Mouse (Mus musculus) cerebral cortex, adult 2 months (tissue): Measurements from ENCODE around the gene Tmem274.

Experiments
- WGBS: fragments of 180-500 bp; shearing (Covaris S2); methylation state at CpG from one replicate; pipeline ENCODE4 v1.1.7; 2018; 5-methylcytosine and 5-hydroxymethylcytosine counted together

Gene Tmem274

DNA sequence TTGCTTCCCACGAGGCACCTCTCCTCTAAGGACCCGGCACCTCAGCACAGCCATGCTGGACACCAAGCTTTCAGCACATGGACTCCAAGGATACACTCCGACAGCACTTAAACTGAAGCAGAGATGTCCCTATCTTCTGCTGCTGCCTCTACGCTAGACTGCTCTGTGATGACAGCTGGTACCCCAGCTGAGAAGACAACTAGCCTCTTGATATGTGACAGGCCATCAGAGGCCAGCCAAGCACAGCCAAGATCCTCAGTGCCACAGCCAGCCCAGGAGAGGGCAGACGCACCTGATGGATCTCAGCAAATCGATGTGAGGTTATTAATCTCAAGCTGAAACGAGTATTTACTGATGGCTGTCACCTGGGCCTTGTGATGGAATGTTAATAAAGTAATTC is 2.1 kb upstream of the Tmem274 start:
- 71% methylated on average over 7 of the region's 7 CpGs for WGBS

GRCm38 (mm10) chr4:149484566-149484965 is 7.4 kb downstream of the Tmem274 start:
- 27% methylated on average over 3 of the region's 3 CpGs for WGBS

GRCm38 (mm10) chr4:149485053-149485824 is 8.1 kb downstream of the Tmem274 start, which contains the start of the genes Nmnat1 and Lzic:
Gene Nmnat1, minus strand, starts transcription at chr4:149485202.
Gene Lzic, plus strand, starts transcription at chr4:149485229.
- WGBS: under 1% methylated on average over 60 of the region's 60 CpGs

GRCm38 (mm10) chr4:149485825-149486206 is 8.6 kb downstream of the Tmem274 start:
- under 1% methylated on average over 10 of the region's 10 CpGs for WGBS

DNA sequence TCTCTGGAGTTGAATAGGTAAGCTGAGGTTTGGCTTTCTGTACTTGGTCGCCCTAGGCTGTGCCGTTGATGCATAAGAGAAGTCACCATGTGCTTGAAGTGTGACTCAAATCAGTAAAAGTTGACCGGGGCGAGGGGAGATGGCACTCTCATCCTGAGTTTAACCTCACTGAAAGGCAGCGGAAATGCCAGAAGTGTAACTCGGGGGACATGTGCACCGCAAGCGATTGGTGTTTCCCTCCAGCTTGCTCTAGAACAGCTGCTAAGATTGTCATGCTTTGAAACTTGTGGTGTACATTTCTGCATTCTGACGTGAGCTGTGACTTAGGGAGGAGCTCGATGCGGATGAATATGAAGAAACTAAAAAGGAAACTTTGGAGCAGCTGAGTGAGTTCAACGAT is 10.6 kb downstream of the Tmem274 start:
- WGBS: 89% methylated on average over 12 of the region's 12 CpGs

DNA sequence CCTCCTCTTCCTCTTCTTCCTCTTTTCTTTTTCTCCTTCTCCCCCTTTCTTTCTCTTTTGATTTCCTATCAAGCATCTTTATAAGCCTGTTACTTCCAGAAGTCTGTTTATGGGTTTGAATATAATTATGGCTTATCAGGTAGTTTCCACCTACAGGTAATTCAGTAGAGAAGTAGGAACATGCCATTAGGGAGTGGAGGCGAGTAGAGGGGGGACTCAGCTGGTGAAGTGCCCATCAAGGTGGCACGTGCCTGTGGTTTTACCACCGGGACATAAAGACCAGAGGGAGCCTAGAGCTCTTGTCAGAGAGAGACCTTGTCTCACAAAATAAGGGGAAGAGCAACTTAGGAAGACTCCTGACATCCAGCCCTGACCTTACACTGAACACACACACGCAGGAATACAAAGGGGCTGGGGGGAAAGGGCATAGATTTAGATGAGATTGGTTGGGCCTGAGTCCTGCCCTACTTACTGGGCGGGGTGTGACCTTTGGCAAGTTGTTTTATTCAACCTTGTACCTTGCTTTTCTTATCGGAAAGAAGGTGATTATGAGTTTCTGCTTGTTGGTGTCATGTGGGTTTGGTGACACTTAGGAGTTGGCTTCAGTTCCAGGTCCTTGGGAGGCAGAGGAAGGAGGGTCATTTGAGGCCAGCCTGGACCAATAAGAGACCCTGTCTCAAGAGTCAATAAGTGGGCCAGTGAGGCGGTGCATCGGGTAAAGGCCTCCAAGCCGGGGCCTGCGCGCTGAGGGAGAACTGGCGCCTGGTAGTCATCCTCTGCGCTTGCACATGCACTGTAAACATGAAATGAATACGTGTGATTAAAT is 12.4 kb downstream of the Tmem274 start:
- WGBS: 93% methylated on average over 14 of the region's 14 CpGs

DNA sequence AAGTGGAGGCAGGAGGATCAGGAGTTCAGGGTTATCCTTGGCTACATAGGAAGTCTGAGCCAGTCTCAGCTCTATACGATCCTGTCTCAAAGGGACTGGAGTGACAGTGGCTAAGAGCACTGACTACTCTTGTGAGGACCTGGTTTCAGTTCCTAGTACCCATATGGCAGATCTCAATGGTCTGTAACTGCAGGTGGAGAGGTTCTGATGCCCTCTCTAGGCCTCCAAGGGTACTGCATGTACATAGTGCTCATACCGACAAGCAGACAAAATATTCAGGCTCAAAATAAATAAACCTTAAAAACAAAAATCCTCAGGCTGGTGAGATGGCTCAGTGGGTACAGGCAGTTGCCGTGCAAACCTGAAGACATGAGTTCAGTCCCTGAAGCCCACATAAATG is 14.0 kb downstream of the Tmem274 start:
- WGBS: 97% methylated on average over 3 of the region's 3 CpGs

DNA sequence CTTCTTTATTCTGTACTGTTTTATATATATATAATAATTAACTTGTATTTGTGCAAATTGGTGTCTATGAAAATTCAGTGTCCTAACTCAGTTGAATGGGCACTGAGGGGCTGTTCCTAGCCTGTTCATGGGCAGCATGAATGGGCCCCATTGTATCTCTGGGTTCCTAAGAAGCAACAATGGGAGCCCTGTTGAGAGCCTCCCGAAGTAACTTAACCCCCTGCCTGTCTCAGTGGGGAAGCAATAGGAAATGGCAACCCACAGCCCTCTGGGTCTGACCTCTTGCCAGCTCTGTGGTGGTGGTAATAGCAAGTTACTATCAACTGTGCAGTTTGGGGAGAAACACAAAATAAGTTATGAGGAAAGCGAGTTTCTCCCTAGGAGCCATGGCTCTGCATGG is 19.4 kb downstream of the Tmem274 start:
- 36% methylated on average over 2 of the region's 2 CpGs for WGBS

DNA sequence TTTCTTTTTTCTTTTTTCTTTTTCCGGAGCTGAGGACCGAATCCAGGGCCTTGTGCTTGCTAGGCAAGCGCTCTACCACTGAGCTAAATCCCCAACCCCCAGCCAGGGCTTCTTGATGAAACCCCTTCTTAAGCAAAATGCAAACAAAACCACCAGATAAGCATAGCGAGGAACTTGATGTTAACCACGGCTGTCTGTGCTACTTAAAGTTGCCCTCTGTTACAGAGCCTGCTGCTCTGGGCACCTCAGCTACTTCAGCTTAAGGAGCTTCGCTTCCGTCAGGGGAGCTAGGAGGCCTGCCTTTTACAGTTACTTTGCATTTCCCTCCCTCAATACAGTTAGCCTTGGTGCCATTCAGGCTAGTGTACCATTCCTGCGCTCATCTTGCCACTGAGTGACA is 21.7 kb downstream of the Tmem274 start:
- WGBS: 85% methylated on average over 8 of the region's 8 CpGs

- 43% methylated on average over 5 of the region's 5 CpGs for WGBS
Observed at GRCm38 (mm10) chr4:149499790-149500189, 22.6 kb downstream of the Tmem274 start.

DNA sequence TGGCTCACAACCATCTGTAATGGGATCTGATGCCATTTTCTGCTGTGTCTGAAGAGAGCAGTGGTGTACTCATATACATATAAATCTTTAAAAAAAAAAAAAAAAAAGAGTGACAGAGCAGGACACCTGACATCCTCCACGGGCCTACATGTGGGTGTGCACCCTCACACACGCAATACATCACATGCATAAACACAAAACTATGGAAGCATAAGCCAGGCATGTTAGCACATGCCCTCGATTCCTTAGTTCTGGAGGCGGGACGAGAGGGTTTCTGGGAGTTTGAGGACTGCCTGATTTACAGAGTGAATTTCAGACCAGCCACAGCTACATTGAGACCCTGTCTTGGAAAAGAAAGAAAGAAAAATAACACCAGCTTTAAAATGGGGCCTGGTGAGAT is 27.2 kb downstream of the Tmem274 start:
- 51% methylated on average over 5 of the region's 5 CpGs for WGBS

DNA sequence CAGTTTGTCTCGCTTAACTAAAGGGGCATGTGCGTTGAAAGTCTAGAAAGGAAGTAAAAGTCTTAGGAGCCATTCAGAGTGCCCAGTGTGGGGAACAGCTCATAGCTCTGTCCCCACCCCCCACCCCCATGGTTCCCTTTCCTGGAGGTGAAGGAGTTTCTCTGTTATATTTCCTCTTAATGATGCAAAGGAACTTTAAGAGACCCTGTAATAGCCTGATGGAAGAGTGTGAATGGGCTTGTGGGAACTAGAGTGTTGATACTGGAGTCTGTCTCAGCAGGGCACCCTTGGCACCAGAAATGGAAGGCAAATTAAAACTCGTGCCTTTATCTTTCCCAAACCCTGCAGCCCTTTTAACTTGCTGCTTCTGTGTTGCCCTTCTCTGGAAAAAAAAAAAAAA is 27.7 kb downstream of the Tmem274 start:
- 27% methylated on average over 3 of the region's 3 CpGs for WGBS

DNA sequence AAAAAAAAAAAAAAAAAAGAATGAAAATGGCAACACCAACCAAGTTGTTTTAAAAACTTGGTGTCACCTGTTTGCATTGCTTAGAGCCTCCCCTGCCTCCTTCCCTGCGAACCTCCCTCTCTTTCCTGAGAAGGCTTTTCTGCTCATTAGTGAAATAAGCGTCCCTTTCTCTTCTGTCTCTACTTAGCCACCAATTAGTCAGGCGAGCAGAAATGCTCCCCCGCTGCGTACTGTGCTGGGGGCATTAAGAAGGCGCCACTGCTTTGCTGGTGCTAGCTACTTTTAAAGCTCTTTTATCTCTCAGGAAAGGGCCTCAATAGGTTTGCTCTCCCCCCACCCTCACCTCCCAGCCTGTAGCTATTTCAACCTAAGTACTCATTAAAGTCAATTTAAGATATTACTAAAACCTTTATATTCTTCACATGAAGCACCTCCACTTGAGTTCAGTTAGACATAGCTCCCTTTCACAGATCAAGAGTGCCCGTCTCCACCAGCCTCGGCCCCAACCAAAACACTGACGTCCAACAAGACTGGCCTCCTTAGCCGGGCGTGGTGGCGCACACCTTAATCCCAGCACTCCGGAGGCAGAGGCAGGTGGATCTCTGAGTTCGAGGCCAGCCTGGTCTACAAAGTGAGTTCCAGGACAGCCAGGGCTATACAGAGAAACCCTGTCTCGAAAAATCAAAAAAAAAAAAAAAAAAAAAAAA is 28.2 kb downstream of the Tmem274 start:
- 49% methylated on average over 15 of the region's 15 CpGs for WGBS

DNA sequence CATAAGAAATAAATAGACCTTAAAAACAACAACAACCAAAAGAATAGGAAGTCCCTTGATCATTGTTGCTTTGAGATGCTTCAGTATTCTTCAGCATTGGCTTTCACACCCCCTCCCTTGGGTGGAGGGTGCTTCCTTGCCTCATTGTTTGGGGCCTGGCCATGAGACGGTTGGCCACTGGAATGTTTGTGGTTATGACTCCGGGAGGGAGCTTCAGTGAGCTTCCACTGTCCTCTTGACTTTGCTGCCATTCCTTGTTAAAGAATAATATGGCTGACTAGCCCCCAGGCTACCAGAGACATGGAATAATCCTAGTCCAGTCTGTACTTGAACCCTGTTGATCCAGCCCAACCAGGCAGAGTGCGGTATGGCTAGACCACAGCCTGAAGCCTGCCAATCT is 29.7 kb downstream of the Tmem274 start:
- 77% methylated on average over 3 of the region's 3 CpGs for WGBS

DNA sequence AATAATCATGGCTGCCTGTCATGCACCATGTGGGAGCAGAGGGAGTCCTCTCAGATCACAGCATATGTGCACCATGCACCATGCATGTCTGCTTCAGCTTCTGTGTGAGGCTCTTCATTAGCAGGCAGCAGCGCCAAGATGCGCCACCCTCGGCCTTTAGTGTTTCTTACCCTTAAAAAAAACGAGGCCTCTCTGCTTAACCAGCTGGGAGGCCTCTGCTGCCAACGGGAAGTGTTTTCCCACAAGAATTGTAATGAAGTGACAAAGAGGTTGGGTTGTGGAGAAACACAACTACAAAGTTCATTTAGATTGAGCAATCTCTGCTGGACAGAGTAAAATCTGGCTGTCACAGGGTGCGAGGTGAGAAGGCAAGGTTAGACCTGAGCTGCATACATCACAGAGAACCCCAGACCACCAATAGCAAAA is 34.1 kb downstream of the Tmem274 start:
- 38% methylated on average over 6 of the region's 6 CpGs for WGBS

GRCm38 (mm10) chr4:149512072-149512471 is 34.9 kb downstream of the Tmem274 start:
- 82% methylated on average over 7 of the region's 7 CpGs for WGBS

GRCm38 (mm10) chr4:149515706-149516105 is 38.5 kb downstream of the Tmem274 start:
- WGBS: 85% methylated on average over 5 of the region's 5 CpGs

- WGBS: under 1% methylated on average over 43 of the region's 46 CpGs
Observed at GRCm38 (mm10) chr4:149517868-149518340, 40.7 kb downstream of the Tmem274 start, which contains the start of gene Ctnnbip1. Gene Ctnnbip1, plus strand, starts transcription at chr4:149518236.

DNA sequence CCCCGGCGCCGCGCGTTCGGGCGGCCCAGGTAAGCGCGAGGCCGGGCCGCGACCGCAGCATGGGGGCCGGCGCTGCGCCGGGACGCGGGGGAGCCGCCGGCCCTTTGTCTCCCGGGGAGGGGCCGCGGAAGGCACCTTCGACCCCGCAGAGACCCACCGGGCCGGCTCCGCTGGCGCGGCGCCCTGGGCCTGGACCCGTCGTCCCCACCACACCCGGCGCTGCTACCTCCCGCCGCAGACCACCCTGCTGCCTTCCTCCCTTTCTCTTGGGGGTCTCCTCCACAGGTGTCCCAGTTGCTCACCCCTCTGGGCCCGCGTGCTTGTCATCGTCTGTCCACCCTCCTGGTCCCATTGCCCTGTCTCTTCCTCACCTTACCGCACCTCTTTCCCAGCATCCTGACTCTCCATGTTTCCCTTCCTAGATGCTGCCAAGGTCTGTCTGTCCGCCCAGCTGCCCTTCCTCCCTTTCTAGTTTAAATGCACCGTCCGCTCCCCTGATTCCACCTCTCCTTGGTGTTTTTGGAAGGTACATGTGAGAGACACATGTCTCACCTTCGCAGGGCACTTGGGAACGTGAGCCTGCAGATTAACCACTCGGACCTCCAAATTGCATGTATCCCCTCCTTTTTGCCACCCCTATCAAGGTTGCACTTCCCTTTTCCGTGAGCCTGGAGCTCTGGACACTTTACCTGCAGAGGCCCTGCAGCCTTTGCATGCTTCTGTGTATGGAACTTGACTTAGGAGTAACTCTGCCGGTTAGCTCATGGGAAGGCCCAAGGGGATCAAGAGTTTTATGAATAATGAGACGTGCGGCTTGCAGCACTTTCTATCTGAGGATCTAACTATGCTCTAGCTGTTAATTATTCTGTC is 41.4 kb downstream of the Tmem274 start:
- 3% methylated on average over 42 of the region's 52 CpGs for WGBS

- 74% methylated on average over 10 of the region's 10 CpGs for WGBS
Observed at GRCm38 (mm10) chr4:149521258-149521657, 44.1 kb downstream of the Tmem274 start.

GRCm38 (mm10) chr4:149523961-149524360 is 46.8 kb downstream of the Tmem274 start:
- 77% methylated on average over 6 of the region's 6 CpGs for WGBS
